Mouse (Mus musculus): ENCODE measurements around the gene Sstr1. TPM values are rescaled to one million over a fixed set of nuclear protein-coding genes. Genes with fewer than 3 reads are reported as not detected.

Sstr1 gene
- total RNA-seq, 1 experiment, result not detected

Other genes starting within 250 kb of the Sstr1 start
- gene Clec14a, start 57.5 kb downstream of the Sstr1 start, total RNA-seq (2012; rRNA removed), result 0.18 TPM in 1 of 2 replicates, not detected in the other

Measured in ES-E14 (cell line).